Mouse (Mus musculus) cerebellum, adult 2 months (tissue): ENCODE results near the gene Tspan5.

ENCODE experiments used
- CTCF ChIP-seq: fragments of 200-500 bp; IDR thresholded peaks from 2 replicates; pipeline ENCODE4 v1.5.1; 2011; ENCODE audit warnings: low read depth, mild to moderate bottlenecking, control low read depth, low read length, moderate library complexity, borderline replicate concordance; ENCODE audit not compliant: insufficient read depth
- POLR2A ChIP-seq: fragments of 200-500 bp; IDR thresholded peaks from 2 replicates; pipeline ENCODE4 v1.6.1; 2011; ENCODE audit warnings: low read length, control low read depth, borderline replicate concordance; ENCODE audit not compliant: insufficient read depth

DNA sequence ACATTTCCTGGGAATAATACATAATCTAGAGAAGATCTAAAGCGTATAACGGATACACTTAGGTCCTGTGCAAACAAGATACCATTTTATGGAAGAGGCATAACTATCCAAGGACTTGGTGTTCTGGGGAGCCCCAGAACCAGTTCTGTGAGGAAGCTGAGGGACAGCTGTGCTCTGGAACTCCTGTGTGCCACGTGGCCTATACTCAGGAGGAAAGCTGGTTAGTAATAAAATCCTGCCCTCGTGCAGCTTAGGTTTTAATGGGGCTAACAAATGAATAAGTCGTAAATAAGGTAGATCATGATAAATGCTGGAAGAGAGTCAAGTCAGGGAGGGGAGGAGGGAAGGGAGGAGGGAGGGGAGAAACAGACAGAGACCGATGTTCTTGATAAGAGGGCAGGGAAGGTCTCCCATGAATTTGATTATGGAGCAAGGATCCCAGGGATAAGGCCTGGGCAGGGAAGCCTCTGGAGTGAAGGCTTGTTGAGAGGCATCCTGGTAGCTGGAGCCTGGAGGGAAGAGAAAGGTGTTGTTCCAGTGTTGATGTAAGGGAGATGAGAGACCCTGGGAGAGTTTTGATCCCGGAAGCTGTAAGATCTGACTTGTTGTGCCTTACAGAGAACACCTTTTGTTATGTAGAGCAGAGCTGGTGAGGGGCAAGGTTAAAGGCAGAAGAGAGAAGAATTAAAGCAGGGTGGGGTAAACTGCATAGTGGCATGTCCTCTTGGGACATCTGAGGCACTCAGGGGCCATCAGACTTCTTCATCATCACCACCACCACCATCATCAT, 34.1 kb downstream of the Tspan5 start:
- TF ChIP-seq POLR2A (no peak), CTCF (no peak)
